Mouse (Mus musculus): ENCODE data around the gene Gm28038. TPM values are rescaled to one million over a fixed set of nuclear protein-coding genes. Genes with fewer than 3 reads are reported as not detected.

Gene Gm28038
- total RNA-seq, 1 experiment, result not detected

DNA sequence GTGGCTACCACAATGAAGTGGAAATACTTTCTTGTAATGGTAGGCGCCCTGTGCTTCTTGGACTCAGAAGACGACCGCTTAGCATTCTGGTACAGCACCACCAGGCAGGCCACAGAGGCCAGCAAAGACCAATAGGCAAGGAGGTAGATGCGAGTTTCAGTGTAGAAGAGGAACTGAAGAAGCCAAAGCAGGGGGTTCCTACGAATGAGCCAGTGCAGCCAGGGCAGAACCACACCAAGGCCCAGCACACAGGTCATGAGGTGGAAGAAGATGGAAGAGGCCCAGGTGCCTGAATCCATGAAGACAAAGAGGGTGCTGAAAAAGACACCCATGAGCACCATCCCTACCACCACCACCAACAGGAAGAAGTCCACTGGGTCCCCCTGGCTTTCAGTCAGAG is 4.2 kb downstream of the Gm28038 start:
- Histone ChIP-seq H3K4me1 (ENCODE audit: control insufficient read depth in 2 of 2, insufficient read depth in 2 of 2, low read length in 2 of 2, poor library complexity in 1 of 2) (peaks cover 0 to 3% of the 10 kb centered on the region in 2 experiments; a peak in 1 of 4 replicates), H3K9ac (ENCODE audit: insufficient read depth, low read depth, low read length, poor library complexity, severe bottlenecking) (no peak overlapping the region), H3K27ac (ENCODE audit: insufficient read depth, low read depth, low read length, poor library complexity, severe bottlenecking) (no peak overlapping the region), H3K9me3 (ENCODE audit: control insufficient read depth, insufficient read depth, low read depth, low read length) (no peaks in the 10 kb centered on the region), H3K36me3 (ENCODE audit: control insufficient read depth, insufficient read depth, low read length, poor library complexity, severe bottlenecking) (no peaks in the 10 kb centered on the region), H3K4me3 (ENCODE audit: insufficient read depth in 1 of 2, low read depth in 1 of 2, low read length in 2 of 2, poor library complexity in 1 of 2, severe bottlenecking in 1 of 2) (peak overlapping the region; percentile 78 to 81; a peak in 1 of 4 replicates)
- no peak for TF ChIP-seq CHD2 (IDR thresholded peaks at IDR 0.05; ENCODE audit: low read depth, low read length)
- TF ChIP-seq ZC3H11A (IDR thresholded peaks at IDR 0.05; ENCODE audit: borderline replicate concordance, low read depth, low read length), result no peak
- TF ChIP-seq HCFC1 (IDR thresholded peaks at IDR 0.05; ENCODE audit: borderline replicate concordance, insufficient read depth, low read length), result no peak
- TF ChIP-seq ZNF384 (IDR thresholded peaks at IDR 0.05; ENCODE audit: low read depth, low read length), result no peak
- no peak for TF ChIP-seq MAFK (IDR thresholded peaks at IDR 0.05; ENCODE audit: insufficient read depth, low read depth, low read length)
- in situ Hi-C loops (cut with MboI; ENCODE audit: low sequenced_read_pairs in 2 of 2, unreplicated experiment in 2 of 2), result no loop called here
- no peak for DNase-seq (ENCODE audit: low read depth, low spot score)

DNA sequence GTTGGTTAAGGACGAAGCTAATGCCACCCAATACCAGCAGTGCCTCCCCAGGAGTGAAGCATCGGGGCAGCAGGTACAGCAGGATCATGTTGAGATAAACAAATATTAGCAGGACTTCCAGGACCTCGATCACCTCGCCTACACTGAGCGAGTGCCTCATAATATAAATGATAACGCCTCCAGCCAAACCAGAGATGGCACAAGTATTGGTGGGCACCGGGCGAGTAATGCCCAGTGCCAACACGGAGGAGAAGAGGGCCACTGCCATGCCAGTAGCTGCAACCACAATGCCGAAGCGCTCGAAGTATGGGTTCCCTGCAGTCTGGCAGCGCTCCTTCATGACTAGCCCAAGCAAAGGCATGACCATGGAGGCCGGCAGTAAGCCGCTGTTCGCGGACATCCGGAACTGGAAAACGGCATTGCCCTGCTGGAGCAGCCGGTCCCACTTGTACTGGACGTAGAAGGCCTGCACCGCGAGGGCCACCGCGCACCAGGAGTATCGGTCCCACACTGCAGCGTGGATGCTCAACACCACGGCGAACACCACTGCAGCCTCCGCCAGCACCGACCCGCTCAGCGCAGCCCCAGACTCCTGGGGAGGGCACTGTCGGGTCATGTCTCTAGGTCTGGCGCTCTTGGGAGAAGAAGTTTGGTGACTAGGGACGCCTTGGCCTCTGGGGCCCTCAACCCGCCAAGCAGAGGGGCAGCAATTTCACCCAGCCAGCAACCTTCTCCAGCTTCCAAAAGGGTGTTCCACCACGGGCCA is 4.8 kb downstream of the Gm28038 start:
- Histone ChIP-seq H3K4me3 (ENCODE audit: insufficient read depth in 1 of 2, low read depth in 1 of 2, low read length in 2 of 2, poor library complexity in 1 of 2, severe bottlenecking in 1 of 2) (peak overlapping the region; percentile 78 to 81), H3K9ac (ENCODE audit: insufficient read depth, low read depth, low read length, poor library complexity, severe bottlenecking) (peak overlapping the region; percentile 75), H3K27ac (ENCODE audit: insufficient read depth, low read depth, low read length, poor library complexity, severe bottlenecking) (no peak overlapping the region), H3K9me3 (ENCODE audit: control insufficient read depth, insufficient read depth, low read depth, low read length) (no peaks in the 10 kb centered on the region), H3K36me3 (ENCODE audit: control insufficient read depth, insufficient read depth, low read length, poor library complexity, severe bottlenecking) (no peaks in the 10 kb centered on the region), H3K4me1 (ENCODE audit: control insufficient read depth in 2 of 2, insufficient read depth in 2 of 2, low read length in 2 of 2, poor library complexity in 1 of 2) (peaks cover 0 to 3% of the 10 kb centered on the region in 2 experiments; a peak in 1 of 4 replicates)
- TF ChIP-seq CHD2 (IDR thresholded peaks at IDR 0.05; ENCODE audit: low read depth, low read length) (no peak), MAFK (IDR thresholded peaks at IDR 0.05; ENCODE audit: insufficient read depth, low read depth, low read length) (no peak), ZNF384 (IDR thresholded peaks at IDR 0.05; ENCODE audit: low read depth, low read length) (no peak), ZC3H11A (IDR thresholded peaks at IDR 0.05; ENCODE audit: borderline replicate concordance, low read depth, low read length) (no peak), HCFC1 (IDR thresholded peaks at IDR 0.05; ENCODE audit: borderline replicate concordance, insufficient read depth, low read length) (no peak)
- DNase-seq (ENCODE audit: low read depth, low spot score), result no peak
- in situ Hi-C loops (cut with MboI; ENCODE audit: low sequenced_read_pairs in 2 of 2, unreplicated experiment in 2 of 2), result no loop called here

- H3K36me3 ChIP-seq (ENCODE audit: control insufficient read depth, insufficient read depth, low read length, poor library complexity, severe bottlenecking), result peaks cover 1% of the 10 kb centered on the region; the same call in 1 of the 2 replicates
- peak within 1 kb of the TSS; percentile 78 to 81 for H3K4me3 ChIP-seq (ENCODE audit: insufficient read depth in 1 of 2, low read depth in 1 of 2, low read length in 2 of 2, poor library complexity in 1 of 2, severe bottlenecking in 1 of 2)
- peak within 1 kb of the TSS; percentile 48 for H3K27ac ChIP-seq (ENCODE audit: insufficient read depth, low read depth, low read length, poor library complexity, severe bottlenecking)
- in situ Hi-C loops (cut with MboI; ENCODE audit: low sequenced_read_pairs in 2 of 2, unreplicated experiment in 2 of 2), result no loop called here
- H3K9ac ChIP-seq (ENCODE audit: insufficient read depth, low read depth, low read length, poor library complexity, severe bottlenecking), result peak within 1 kb of the TSS; percentile 96
- peaks cover 0 to 4% of the 10 kb centered on the region in 2 experiments; a peak in 1 of 4 replicates for H3K4me1 ChIP-seq (ENCODE audit: control insufficient read depth in 2 of 2, insufficient read depth in 2 of 2, low read length in 2 of 2, poor library complexity in 1 of 2)
- DNase-seq (ENCODE audit: low read depth, low spot score), result peak; percentile 90
- TF ChIP-seq HCFC1 (IDR thresholded peaks at IDR 0.05; ENCODE audit: borderline replicate concordance, insufficient read depth, low read length) (peak; percentile 68; the same call in 1 of the 2 replicates), CHD2 (IDR thresholded peaks at IDR 0.05; ENCODE audit: low read depth, low read length) (no peak)
- H3K9me3 ChIP-seq (ENCODE audit: control insufficient read depth, insufficient read depth, low read depth, low read length), result no peaks in the 10 kb centered on the region
These were observed 5.6 kb downstream of the Gm28038 start, which contains the start of the genes Dolk and Nup188 for GRCm38 (mm10) chr2:30286192-30287026. Gene Dolk (minus strand): TSS chr2:30286334. Gene Nup188 (plus strand): TSS chr2:30286397.

GRCm38 (mm10) chr2:30287027-30287373 is 6.2 kb downstream of the Gm28038 start:
- Histone ChIP-seq H3K9me3 (ENCODE audit: control insufficient read depth, insufficient read depth, low read depth, low read length) (no peaks in the 10 kb centered on the region), H3K36me3 (ENCODE audit: control insufficient read depth, insufficient read depth, low read length, poor library complexity, severe bottlenecking) (peaks cover 2% of the 10 kb centered on the region; the same call in 1 of the 2 replicates), H3K4me3 (ENCODE audit: insufficient read depth in 1 of 2, low read depth in 1 of 2, low read length in 2 of 2, poor library complexity in 1 of 2, severe bottlenecking in 1 of 2) (peak overlapping the region; percentile 78 to 81), H3K4me1 (ENCODE audit: control insufficient read depth in 2 of 2, insufficient read depth in 2 of 2, low read length in 2 of 2, poor library complexity in 1 of 2) (peaks cover 0 to 6% of the 10 kb centered on the region in 2 experiments; a peak in 1 of 4 replicates), H3K9ac (ENCODE audit: insufficient read depth, low read depth, low read length, poor library complexity, severe bottlenecking) (peak overlapping the region; percentile 96), H3K27ac (ENCODE audit: insufficient read depth, low read depth, low read length, poor library complexity, severe bottlenecking) (no peak overlapping the region)
- TF ChIP-seq MAFK (IDR thresholded peaks at IDR 0.05; ENCODE audit: insufficient read depth, low read depth, low read length), result no peak
- DNase-seq (ENCODE audit: low read depth, low spot score), result no peak
- in situ Hi-C loops (cut with MboI; ENCODE audit: low sequenced_read_pairs in 2 of 2, unreplicated experiment in 2 of 2), result no loop called here

All from ES-E14 (cell line).